Mouse (Mus musculus) midbrain, embryonic 13.5 days (tissue): ENCODE data around the gene Bmp8a. TPM values are rescaled to one million over a fixed set of nuclear protein-coding genes. Genes with fewer than 3 reads are reported as not detected.
A peak's percentile ranks its signal among the peaks of the same experiment; 100 is the strongest.
"Not testable (repeated sequence)": the region's sequence is repeated elsewhere in the genome, so short reads cannot be mapped to it uniquely, and the experiment has no call there.

Experiments used
- ATAC-seq: fragments of 200-750 bp; cut with Nextera tagmentation; 2 replicates; pipeline ENCODE4 v1.8.0; 2017; ENCODE audit warnings: mild to moderate bottlenecking, moderate TSS enrichment, moderate library complexity
- H3K27ac ChIP-seq: fragments of 300-500 bp; sonication (generic); 2 replicates; pipeline ENCODE4 v1.5.1; 2015; ENCODE audit warnings: inconsistent platforms, mild to moderate bottlenecking, moderate library complexity
- H3K27me3 ChIP-seq: fragments of 300-500 bp; sonication (generic); 2 replicates; pipeline ENCODE4 v1.6.1; 2015; ENCODE audit warnings: mild to moderate bottlenecking, inconsistent platforms
- H3K36me3 ChIP-seq: fragments of 300-500 bp; sonication (generic); 2 replicates; pipeline ENCODE4 v1.6.1; 2015; ENCODE audit warnings: mild to moderate bottlenecking, inconsistent platforms
- H3K4me1 ChIP-seq: fragments of 300-500 bp; sonication (generic); replicated peaks from 2 replicates; pipeline ENCODE4 v1.6.1; 2015; ENCODE audit warnings: inconsistent platforms
- H3K4me2 ChIP-seq: fragments of 300-500 bp; sonication (generic); replicated peaks from 2 replicates; pipeline ENCODE4 v1.6.1; 2015; ENCODE audit warnings: moderate library complexity, mild to moderate bottlenecking, inconsistent platforms
- H3K4me3 ChIP-seq: fragments of 300-500 bp; sonication (generic); replicated peaks from 2 replicates; pipeline ENCODE4 v1.5.1; 2015; ENCODE audit warnings: mild to moderate bottlenecking, inconsistent platforms
- H3K9ac ChIP-seq: fragments of 300-500 bp; sonication (generic); replicated peaks from 2 replicates; pipeline ENCODE4 v1.6.1; 2015; ENCODE audit warnings: mild to moderate bottlenecking, inconsistent platforms
- H3K9me3 ChIP-seq: fragments of 300-500 bp; sonication (generic); 2 replicates; pipeline ENCODE4 v1.6.1; 2016; ENCODE audit warnings: mild to moderate bottlenecking, inconsistent platforms
- whole genome bisulfite sequencing: fragments of 180-500 bp; shearing (Covaris S2); methylation state at CpG from one replicate; pipeline ENCODE4 v1.1.7; 2015; 5-methylcytosine and 5-hydroxymethylcytosine counted together
- polyA plus RNA-seq: library from polyadenylated mRNA; unstranded; fragments of >200 nt; fragmentation: Nextera tagmentation; extraction: Ambion mirVana; gene quantifications from 2 replicates; pipeline ENCODE4 v1.2.1, GENCODE M21; 2015

The Bmp8a gene
- polyA plus RNA-seq, 1 experiment from 2014 or later = 0.13 TPM

GRCm38 (mm10) chr4:123297195-123297960 lies 45.7 kb downstream of the Bmp8a start:
- no peaks in the 10 kb centered on the region for H3K27me3 ChIP-seq
- peaks cover 90% of the 10 kb centered on the region for H3K36me3 ChIP-seq

GRCm38 (mm10) chr4:123296148-123296534 lies 46.9 kb downstream of the Bmp8a start:
- no peak overlapping the region for H3K4me3 ChIP-seq
- H3K4me1 ChIP-seq = no peaks in the 10 kb centered on the region
- peaks cover 94% of the 10 kb centered on the region for H3K36me3 ChIP-seq
- no peak overlapping the region for H3K9ac ChIP-seq
- H3K27me3 ChIP-seq = no peaks in the 10 kb centered on the region
- no peak overlapping the region for H3K4me2 ChIP-seq
- 90% methylated on average over 5 of the region's 5 CpGs for WGBS
- ATAC-seq = no peak
- no peak overlapping the region for H3K27ac ChIP-seq
- no peaks in the 10 kb centered on the region for H3K9me3 ChIP-seq

More at GRCm38 (mm10) chr4:123297195-123297960, 45.7 kb downstream of the Bmp8a start:
- Histone ChIP-seq H3K9me3 (no peaks in the 10 kb centered on the region), H3K4me2 (no peak overlapping the region), H3K4me1 (no peaks in the 10 kb centered on the region), H3K9ac (no peak overlapping the region), H3K4me3 (no peak overlapping the region), H3K27ac (no peak overlapping the region)
- 90% methylated on average over 22 of the region's 22 CpGs for WGBS
- no peak for ATAC-seq

- no peaks in the 10 kb centered on the region for H3K9me3 ChIP-seq
- no peak overlapping the region for H3K4me3 ChIP-seq
- no peak overlapping the region for H3K9ac ChIP-seq
- peaks cover 98% of the 10 kb centered on the region for H3K36me3 ChIP-seq
- no peaks in the 10 kb centered on the region for H3K4me1 ChIP-seq
- ATAC-seq = no peak
- H3K27me3 ChIP-seq = no peaks in the 10 kb centered on the region
- no peak overlapping the region for H3K4me2 ChIP-seq
- WGBS = 93% methylated on average over 21 of the region's 21 CpGs
- H3K27ac ChIP-seq = no peak overlapping the region
These were observed 47.4 kb downstream of the Bmp8a start for GRCm38 (mm10) chr4:123295516-123296147.

DNA sequence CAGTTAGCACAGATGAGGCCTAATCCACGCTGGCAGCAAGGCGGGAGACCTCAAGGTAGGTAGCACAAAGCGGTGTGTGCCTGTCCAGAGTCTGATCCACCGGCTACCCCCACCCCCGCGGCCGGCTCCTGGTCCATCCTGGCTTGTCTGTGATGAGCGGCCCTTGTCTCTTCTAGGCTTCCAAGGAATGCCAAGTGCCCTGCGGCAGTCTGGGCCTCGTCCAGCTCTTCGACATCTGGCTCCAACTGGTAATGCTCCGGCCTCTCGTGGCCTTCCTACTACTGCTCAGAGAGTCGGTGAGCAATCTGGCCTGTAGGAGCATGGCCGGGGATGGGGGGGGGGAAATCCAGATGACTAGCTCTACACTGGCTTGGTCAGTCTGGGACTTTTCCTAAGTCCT lies 48.0 kb downstream of the Bmp8a start:
- not testable (repeated sequence) for H3K4me3 ChIP-seq, H3K27ac ChIP-seq, H3K27me3 ChIP-seq, H3K4me2 ChIP-seq, H3K9ac ChIP-seq, H3K4me1 ChIP-seq, H3K9me3 ChIP-seq, ATAC-seq
- WGBS = 94% methylated on average over 15 of the region's 15 CpGs
- peaks cover 94% of the 10 kb centered on the region for H3K36me3 ChIP-seq

DNA sequence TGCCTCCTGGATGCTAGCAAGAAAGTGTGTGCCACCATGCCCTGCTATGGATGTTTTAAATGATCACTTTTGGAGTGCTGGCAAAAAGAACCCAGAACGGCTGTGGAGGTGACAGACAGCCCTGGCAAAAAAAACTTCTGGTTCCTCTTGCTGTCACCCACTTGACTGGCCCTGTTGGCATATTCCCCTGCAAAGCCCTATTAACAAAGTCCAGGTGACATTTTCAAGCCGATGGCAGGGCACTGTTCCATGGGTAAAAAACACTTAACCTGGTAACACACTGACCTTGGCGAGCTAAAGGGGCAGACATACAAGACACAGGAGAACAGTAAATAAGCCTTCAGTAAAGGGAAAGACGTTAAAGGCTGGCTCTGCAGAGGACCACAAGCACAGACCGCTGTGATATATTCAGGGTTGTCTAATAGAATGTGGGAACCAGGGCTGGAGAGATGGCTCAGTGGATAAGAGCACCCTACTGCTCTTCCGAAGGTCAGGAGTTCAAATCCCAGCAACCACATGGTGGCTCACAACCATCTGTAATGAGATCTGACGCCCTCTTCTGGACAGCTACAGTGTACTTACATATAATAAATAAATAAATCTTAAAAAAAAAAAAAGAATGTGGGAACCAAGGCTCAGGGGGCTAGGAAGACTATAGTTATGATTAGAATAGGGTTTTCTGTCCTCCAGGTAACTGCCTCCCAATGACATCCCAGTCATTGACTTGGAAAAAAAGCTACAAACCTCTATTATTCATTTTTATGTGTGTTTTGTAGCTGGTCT lies 49.2 kb downstream of the Bmp8a start:
- Histone ChIP-seq H3K27me3 (no peaks in the 10 kb centered on the region), H3K9me3 (no peaks in the 10 kb centered on the region), H3K36me3 (peaks cover 94% of the 10 kb centered on the region), H3K27ac (no peak overlapping the region), H3K4me1 (no peaks in the 10 kb centered on the region), H3K9ac (no peak overlapping the region), H3K4me2 (no peak overlapping the region), H3K4me3 (no peak overlapping the region)
- WGBS = 85% methylated on average over 7 of the region's 7 CpGs
- no peak for ATAC-seq

DNA sequence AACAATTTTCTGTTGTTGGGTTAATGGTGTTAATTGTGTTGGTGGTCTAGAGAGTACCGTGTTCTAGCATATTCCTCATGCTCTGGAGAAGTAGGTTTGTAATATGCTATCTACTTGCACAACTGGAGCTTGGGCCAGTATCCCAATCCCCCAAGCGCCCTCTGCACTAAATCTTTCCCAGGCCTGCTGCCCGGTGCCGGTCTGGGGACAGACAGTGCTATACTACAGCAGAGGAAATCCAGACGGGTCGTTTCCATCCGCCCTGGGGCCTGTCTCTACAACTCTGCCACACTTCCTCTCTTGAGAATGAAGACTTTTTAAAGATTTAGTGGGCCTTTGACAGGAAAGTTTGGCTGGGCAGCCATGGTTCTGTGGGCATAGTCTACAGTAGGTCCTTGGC lies 50.1 kb downstream of the Bmp8a start:
- H3K4me1 ChIP-seq = no peaks in the 10 kb centered on the region
- H3K36me3 ChIP-seq = peaks cover 92% of the 10 kb centered on the region
- no peaks in the 10 kb centered on the region for H3K9me3 ChIP-seq
- H3K4me2 ChIP-seq = no peak overlapping the region
- no peak for ATAC-seq
- H3K9ac ChIP-seq = no peak overlapping the region
- 89% methylated on average over 7 of the region's 7 CpGs for WGBS
- H3K27ac ChIP-seq = no peak overlapping the region
- H3K4me3 ChIP-seq = no peak overlapping the region
- H3K27me3 ChIP-seq = no peaks in the 10 kb centered on the region

GRCm38 (mm10) chr4:123292390-123292789 lies 50.7 kb downstream of the Bmp8a start:
- H3K27ac ChIP-seq = no peak overlapping the region
- no peak overlapping the region for H3K9ac ChIP-seq
- 91% methylated on average over 3 of the region's 3 CpGs for WGBS
- H3K4me2 ChIP-seq = no peak overlapping the region
- no peak overlapping the region for H3K4me3 ChIP-seq
- H3K4me1 ChIP-seq = no peaks in the 10 kb centered on the region
- H3K36me3 ChIP-seq = peaks cover 92% of the 10 kb centered on the region
- no peaks in the 10 kb centered on the region for H3K27me3 ChIP-seq
- H3K9me3 ChIP-seq = no peaks in the 10 kb centered on the region
- no peak for ATAC-seq

GRCm38 (mm10) chr4:123289038-123289437 lies 54.0 kb downstream of the Bmp8a start:
- H3K27ac ChIP-seq = no peak overlapping the region
- peaks cover 21% of the 10 kb centered on the region for H3K4me1 ChIP-seq
- H3K9me3 ChIP-seq = no peaks in the 10 kb centered on the region
- no peaks in the 10 kb centered on the region for H3K27me3 ChIP-seq
- peaks cover 67% of the 10 kb centered on the region for H3K36me3 ChIP-seq
- H3K9ac ChIP-seq = no peak overlapping the region
- no peak overlapping the region for H3K4me2 ChIP-seq
- WGBS = 92% methylated on average over 12 of the region's 12 CpGs
- no peak for ATAC-seq
- no peak overlapping the region for H3K4me3 ChIP-seq

- H3K4me2 ChIP-seq = no peak overlapping the region
- H3K27me3 ChIP-seq = no peaks in the 10 kb centered on the region
- H3K4me3 ChIP-seq = no peak overlapping the region
- H3K9ac ChIP-seq = no peak overlapping the region
- H3K27ac ChIP-seq = no peak overlapping the region
- H3K9me3 ChIP-seq = no peaks in the 10 kb centered on the region
- no peak for ATAC-seq
- H3K36me3 ChIP-seq = peaks cover 44% of the 10 kb centered on the region
- 91% methylated on average over 2 of the region's 2 CpGs for WGBS
- peaks cover 25% of the 10 kb centered on the region for H3K4me1 ChIP-seq
These were observed 56.3 kb downstream of the Bmp8a start for GRCm38 (mm10) chr4:123286790-123287189.

DNA sequence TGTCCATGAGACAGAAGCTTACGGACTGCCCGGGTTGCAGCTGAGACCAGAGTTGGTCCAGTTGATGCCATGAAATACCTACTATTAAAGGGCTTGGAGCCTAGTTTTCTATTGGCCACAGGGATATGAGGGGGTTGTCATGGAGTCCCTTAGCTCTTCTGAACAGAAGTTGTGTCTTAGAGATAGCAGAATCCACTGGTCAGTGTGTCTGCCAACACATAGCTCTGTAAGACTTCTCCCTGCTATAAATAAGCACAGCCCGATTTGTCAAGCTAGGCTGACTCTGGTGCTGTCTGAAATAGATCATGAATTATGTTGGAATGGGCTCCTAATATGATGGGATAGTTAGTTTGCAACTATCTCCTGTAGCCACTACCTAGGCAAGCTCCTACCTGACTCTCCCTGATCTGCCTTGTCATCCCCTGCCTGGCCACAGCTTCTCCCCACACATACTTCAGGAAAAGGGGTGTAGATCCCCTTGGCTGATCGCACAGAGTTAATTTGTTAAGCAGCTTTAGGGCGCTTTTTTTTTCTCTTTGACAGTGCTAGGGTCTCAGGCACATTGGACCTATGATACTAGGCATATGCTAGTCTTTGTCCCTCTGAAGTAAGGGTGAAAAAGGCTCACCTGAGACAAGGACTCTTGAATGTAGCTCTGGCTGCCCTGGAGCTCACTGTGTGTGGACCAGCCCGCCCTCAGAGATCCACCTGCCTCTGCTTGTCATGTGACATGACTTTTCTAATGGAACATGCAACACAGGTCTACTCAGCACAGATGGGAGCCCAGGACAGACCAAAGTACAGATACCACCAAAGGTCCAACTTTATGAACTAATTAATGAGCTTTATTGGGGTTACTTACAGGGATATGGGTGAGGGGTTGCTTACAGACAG lies 58.1 kb downstream of the Bmp8a start:
- Histone ChIP-seq H3K4me1 (peaks cover 25% of the 10 kb centered on the region), H3K27me3 (no peaks in the 10 kb centered on the region), H3K9ac (peak overlapping the region; percentile 72), H3K9me3 (no peaks in the 10 kb centered on the region), H3K4me3 (peak overlapping the region; percentile 62), H3K27ac (no peak overlapping the region), H3K36me3 (peaks cover 30% of the 10 kb centered on the region), H3K4me2 (peak overlapping the region; percentile 91)
- WGBS = 82% methylated on average over 6 of the region's 6 CpGs
- ATAC-seq = no peak

DNA sequence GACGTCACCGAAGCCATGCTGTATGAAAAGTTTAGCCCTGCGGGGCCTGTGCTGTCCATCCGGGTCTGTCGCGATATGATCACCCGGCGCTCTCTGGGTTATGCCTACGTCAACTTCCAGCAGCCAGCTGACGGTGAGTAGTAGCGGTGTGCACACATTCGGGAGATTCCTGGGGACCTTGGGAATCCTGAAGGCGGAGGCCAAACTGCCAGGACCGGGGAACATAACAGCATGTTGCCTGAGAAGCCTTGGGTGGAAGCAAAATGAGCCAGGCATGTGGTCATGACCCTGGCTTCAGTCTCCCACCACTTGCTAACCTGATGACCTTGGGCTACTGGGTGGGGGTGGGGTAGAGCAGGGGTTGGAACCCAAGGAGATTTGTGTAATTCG lies 59.4 kb downstream of the Bmp8a start:
- WGBS = 2% methylated on average over 15 of the region's 15 CpGs
- not testable (repeated sequence) for H3K27me3 ChIP-seq, H3K27ac ChIP-seq

More for the DNA sequence above, 59.4 kb downstream of the Bmp8a start:
- Histone ChIP-seq H3K4me2 (peak overlapping the region; percentile 91), H3K4me3 (peak overlapping the region; percentile 62), H3K9ac (peak overlapping the region; percentile 72), H3K36me3 (peaks cover 17% of the 10 kb centered on the region), H3K4me1 (peaks cover 25% of the 10 kb centered on the region)
- not testable (repeated sequence) for H3K9me3 ChIP-seq
- ATAC-seq = peak; percentile 32; the same call in 1 of the 2 replicates
